Mouse (Mus musculus): Measurements from ENCODE around the gene Nprl2.

Nprl2 gene

DNA sequence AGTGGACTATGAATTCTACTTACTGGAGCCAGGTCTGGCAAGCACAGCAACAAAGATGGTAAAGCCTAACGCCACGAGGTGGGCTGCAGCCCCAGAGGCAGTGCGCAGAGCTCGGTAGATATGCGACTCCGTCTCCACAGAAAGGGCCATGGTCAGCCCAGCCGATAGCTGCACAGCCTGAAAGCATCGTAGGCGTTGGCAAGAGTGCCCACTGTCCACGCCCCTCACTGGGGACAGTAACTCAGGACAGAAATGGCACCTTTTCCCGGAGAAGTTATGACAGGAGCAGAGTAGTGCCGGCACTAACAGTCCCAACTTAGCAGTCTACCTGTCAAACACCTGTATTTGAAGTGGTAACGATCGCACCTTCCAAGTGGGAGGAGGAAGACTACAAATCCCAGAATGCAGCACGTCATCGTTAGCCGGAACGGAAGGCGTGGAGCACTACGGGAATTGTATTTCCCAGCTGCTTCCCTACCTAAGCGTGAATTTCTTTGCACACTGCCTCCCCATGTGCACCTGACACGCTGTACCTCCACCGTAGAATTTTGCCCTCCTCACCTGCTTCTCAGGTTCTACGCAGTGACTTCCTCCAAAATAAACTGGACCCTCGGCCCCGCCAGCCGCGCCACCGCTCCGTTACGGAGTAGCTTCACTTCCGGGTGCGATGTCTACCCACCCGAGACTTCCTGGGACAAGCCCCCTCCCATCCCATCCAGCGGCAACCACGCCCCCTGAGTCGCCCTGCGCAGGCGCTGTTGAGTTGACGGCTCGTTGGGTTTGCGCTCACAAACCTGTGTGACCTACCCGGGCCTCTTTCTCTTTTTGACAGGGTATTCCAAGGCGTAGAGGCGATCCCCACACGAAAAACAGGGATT lies at the start of gene Nprl2, which contains the start of gene Cyb561d2:
Gene Nprl2 (plus strand): TSS at position 753 of the 878 bp plus-strand sequence.
Gene Cyb561d2 (minus strand): TSS at position 720 of the 878 bp plus-strand sequence.
- in situ Hi-C loops (cut with MboI; ENCODE audit: unreplicated experiment in 2 of 2), result loop anchor here (25.0 kb wide), 2 partner anchors 1379 to 1546 kb away; partner anchors contain the start of genes Ccdc51 (in 1 of the 2), Glyctk (in 1 of the 2), Plxnb1 (in 1 of the 2) and Tma7 (in 1 of the 2)

DNA sequence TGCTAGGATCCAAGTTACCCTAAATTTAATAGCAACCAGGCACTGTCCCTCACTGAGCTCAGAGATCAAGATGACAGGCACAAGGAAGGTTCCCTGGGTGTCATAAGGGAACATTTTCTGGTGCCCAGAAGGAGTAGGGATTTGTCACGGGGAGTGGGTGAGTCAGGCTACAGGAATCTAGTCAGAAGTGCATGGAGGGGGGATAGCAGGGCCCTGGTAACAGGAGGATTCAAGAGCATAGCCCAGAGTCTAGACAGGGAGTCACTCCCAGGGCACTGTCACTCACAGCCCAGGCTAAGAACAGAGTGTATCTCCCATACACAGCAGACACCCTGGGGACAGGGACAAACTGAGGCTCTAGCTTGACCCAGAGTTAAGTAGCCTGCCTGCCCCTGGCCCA lies 48.5 kb upstream of the Nprl2 start:
- in situ Hi-C loops (cut with MboI; ENCODE audit: unreplicated experiment in 2 of 2), result loop anchor here in 1 of 2 experiments (25.0 kb wide), 1 partner anchor 831 kb away; the partner anchor contains the start of gene Grm2

DNA sequence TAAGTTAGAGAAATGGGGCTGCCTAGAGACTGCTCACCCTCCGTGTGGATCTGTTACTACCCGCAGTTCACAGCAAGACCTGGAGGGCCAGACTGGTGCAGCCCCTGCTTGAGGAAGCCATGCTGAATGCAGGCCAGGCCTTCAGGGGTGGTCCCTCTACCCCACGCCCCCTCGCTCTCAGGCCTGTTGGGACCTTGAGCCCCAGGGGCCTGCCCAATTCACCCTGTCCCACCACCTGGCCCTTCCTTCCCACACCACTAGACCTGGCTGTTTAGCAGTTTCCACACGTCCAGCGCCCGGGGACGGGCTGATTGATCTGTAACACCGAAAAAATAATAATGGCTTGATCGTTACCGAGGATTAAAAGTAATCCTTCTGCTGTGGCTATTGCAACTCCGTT lies 47.8 kb upstream of the Nprl2 start:
- in situ Hi-C loops (cut with MboI; ENCODE audit: unreplicated experiment in 2 of 2), result loop anchor here in 1 of 2 experiments (25.0 kb wide), 1 partner anchor 832 kb away; the partner anchor contains the start of gene Grm2

DNA sequence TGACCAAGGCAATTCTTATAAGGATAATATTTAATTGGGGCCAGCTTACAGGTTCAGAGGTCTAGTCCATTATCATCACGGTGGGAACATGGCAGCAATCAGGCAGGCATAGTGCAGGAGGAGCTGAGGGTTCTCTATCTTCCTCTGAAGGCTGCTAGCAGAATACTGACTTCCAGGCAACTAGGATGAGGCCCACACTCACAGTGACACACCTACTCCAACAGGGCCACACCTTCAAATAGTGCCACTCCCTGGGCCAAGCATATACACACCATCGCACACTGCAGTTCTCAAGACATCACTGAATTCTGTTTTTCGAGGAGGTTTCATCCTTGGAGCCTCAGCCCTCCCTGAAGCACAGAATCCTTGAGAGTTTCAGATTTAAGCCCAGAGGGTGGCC lies 45.7 kb upstream of the Nprl2 start:
- in situ Hi-C loops (cut with MboI; ENCODE audit: unreplicated experiment in 2 of 2), result loop anchor here in 1 of 2 experiments (25.0 kb wide), 1 partner anchor 834 kb away; the partner anchor contains the start of gene Grm2

DNA sequence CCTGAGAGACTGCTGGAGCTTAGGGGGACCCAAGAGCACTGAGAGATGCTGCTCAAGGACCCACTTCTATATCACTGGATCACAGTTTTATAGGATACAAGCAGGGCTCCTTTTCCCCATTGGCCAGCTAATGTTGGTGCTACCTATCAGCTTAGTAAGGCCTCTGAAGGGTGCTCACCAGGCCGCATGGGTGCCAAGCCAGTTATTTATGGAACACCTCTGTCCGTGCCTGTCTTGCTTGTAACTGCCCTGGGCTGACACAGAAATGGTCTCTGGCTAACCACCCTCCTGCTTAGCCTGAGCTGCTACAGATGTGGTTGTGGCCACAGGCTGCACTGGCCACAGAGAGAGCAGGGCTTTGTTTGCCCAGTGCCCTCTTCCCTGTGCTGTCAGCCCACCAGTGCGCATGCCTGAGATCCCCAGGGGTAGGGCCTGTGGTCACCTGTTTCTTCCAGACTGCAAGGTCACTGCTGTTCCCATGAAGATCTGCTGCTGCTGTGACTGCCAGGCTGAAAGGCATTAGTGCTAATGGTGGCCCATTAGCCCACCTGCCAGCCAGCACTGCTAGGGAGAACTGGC lies 41.2 kb upstream of the Nprl2 start:
- in situ Hi-C loops (cut with MboI; ENCODE audit: unreplicated experiment in 2 of 2), result loop anchor here (25.0 kb wide), 1 partner anchor 263 kb away; the partner anchor contains the start of gene Dock3 (in 2 of the 2)

DNA sequence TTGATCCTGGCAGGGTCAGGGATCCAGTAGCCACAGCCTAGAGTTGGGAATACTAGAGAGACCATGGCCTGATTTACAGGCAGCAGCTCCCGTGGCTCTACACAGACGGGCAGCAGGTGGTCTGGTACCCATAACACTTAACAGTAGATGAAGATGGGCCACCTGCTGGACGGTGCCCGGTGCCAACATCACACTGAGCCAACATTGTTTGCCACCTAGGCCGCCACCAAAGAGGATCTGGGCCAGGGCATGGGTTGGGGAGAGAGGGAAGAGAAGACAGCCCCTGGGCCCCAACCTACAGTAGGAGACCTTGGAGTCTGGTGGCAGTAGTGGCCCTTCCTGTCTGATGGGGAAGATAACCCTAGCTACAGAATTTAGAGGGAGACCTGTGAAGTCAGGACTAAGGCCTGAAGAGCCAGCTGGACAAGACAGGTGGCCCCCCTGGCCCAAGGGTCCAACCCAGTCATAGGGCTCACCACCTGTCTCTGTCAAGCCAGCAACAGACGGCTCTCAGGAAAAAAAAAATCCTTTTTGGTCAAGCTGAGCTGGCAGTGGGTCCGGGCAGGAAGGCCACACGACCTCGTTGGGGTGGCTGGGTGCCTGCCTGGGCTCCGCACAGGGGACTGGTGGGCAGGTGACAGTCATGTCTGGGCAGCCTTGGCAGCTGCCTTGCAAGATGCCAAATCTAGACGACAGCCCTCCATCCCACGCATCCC lies 39.7 kb upstream of the Nprl2 start:
- in situ Hi-C loops (cut with MboI; ENCODE audit: unreplicated experiment in 2 of 2), result loop anchor here (25.0 kb wide), 1 partner anchor 265 kb away; the partner anchor contains the start of gene Dock3 (in 2 of the 2)

DNA sequence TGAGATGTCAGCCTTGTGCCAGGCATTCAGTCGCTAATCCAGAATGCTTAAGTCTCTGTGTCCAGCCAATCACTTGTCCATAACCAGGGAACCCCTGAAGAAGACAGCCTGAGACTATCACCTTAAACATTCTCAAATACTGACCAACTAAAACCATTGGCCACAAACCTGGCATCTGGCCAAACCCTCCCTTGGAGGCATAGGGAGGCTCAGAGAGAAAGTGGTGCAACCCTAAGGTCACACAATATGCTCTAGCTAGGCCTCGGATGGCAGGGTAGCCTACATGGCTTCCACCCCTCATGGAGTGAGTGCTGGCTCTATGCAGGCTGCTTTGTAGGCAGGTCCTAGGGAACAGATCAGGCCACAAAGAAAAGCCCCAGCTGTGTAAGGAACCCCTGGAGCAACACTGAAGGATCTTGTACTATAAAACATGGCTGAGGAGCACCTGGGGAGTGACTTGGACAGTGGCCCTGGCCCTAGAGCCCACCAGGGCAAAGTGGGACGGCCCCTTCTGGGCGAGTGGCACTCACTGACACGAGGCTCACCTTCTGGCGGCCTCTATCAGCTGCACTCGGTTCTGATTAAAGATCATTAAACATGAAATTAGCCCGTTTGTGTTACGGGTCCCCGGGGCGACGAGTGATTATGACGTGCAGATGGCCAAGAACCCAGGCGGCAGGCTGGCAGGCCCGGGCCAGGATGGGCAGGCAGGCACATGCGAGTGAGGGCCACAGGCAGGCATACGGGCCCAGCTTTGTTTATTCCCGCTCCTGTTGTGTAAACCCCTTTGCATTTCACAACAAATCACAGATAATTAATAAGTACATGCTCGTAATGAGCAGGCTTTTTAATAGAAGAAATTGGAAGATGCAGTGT lies 37.1 kb upstream of the Nprl2 start:
- in situ Hi-C loops (cut with MboI; ENCODE audit: unreplicated experiment in 2 of 2), result loop anchor here (25.0 kb wide), 1 partner anchor 268 kb away; the partner anchor contains the start of gene Dock3 (in 2 of the 2)

DNA sequence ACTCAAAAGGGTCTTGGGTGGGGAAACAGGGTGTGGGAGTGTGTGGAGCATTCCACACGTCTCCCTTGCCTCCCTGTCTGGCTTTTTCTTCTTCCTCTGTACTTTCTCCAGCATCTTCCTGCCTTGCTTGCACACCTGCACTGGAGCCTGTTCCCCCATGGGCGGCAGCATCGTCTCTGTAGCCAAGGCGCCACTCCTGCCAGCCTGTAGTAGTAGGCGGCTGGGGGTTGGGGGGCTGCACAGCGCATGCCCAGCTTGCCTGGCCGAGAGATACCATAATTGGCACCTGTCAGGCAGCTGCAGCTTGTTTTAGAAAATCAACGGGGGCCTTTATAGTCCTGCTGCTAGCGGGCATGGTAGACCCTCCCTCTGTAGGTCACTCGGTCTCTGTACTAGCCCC lies 33.8 kb upstream of the Nprl2 start:
- in situ Hi-C loops (cut with MboI; ENCODE audit: unreplicated experiment in 2 of 2), result loop anchor here (25.0 kb wide), 1 partner anchor 271 kb away; the partner anchor contains the start of gene Dock3 (in 2 of the 2)

DNA sequence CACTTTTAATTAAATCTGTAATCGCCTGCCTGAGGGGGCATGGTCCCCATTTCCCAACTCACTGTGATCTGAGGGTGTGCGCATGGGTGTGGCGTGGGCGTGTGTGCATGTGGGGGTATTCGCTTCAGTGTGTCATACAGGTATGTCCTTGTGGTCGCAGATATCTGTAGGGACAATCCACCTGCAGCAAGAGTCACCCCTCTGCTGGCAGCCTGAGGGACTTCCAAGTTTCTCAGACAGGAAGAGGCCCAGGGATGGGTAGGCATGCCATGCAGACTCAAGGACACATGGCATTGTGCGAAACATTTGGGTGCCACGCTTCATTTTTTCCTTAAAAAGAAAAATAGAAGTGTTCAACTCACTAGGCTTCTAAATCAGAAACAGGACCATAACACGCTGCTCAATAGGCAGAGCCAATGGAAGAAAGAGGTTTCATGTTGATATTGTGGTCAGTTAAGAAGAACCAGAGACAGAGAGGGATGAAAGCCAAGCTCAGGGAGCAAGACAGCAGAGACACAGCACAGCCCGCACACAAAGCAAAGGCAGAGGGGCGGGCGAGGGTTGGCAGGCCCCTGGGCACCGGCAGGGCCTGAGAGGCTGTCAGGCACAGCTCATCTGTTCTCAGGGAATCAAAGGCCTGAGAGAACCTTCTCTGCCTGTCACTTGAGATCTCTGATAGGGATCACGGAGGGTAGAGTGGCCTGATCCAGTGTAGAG lies 31.5 kb upstream of the Nprl2 start:
- in situ Hi-C loops (cut with MboI; ENCODE audit: unreplicated experiment in 2 of 2), result loop anchor here (5.0 to 25.0 kb wide), 5 partner anchors 143 to 608 kb away; partner anchors contain the start of gene Dock3 (in 2 of the 2)

DNA sequence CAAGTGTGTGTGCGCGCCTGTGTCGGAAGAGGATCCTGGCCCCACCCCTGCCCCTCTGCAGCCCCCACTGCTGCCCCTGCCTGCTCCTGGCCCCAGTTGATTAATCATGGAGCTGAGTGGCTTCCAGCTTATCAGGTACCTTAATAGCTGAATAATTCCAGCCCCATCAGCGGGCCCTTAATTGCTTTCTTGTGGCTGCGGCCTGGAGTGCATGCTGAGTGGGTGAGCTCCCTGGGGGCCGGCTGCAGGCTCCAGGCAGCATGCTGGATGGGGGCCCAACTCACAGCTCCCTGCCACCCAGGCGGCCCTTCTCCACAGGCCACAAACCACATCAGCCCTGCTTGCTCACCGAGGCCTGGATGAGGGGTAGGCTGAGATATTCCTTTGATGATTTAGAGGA lies 30.6 kb upstream of the Nprl2 start:
- in situ Hi-C loops (cut with MboI; ENCODE audit: unreplicated experiment in 2 of 2), result loop anchor here (5.0 to 25.0 kb wide), 5 partner anchors 144 to 609 kb away; partner anchors contain the start of gene Dock3 (in 2 of the 2)

DNA sequence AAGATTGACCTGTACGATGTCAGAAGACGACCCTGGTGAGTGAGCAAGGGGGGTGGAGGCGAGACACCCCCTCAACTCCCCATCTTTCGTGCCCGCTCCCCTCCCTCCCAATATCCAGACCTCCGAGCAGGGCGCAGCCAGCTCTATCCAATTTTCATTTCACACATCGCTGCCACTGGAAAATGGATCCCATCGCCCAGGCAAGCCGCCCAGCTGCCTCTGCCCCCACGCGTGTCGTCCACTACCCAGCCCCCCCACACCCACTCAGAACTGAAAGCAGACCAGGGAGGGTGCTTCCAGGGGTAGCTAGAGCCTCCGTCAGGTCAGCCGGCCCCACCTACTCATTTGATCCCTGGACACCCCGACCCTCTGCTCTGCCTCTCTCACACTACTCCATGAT lies 29.7 kb upstream of the Nprl2 start:
- in situ Hi-C loops (cut with MboI; ENCODE audit: unreplicated experiment in 2 of 2), result loop anchor here (5.0 to 25.0 kb wide), 5 partner anchors 145 to 610 kb away; partner anchors contain the start of gene Dock3 (in 2 of the 2)

DNA sequence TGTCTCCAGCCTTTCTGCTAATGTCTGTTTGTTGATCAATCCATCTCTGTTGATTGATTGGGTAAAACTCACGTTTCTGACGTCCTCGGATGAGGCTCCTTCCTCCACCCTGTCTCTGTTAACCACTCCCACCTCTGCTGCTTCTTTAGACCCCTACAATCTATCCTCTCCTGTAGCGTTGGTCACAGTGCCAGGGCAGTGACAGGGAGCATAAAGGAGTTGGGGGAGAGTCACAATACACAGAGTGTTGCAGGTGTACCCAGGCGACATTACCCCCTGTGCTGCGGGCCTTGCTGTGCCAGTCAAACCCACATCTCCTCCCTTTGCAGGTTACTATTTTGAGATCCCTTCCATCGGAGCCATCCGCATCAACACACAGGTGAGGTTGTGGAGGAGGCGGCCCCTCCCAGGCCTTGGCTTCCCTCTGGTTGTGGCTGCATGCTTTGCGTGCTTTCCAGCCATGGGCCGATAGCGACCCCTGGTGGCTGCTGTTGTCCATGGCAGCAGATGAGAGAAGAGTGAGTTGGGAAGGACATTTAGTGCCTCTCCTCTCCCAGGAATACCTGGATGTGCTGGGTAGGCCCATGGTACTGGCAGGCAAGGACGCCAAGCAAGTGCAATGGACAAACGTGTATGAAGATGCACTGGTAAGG lies 27.6 kb upstream of the Nprl2 start:
- in situ Hi-C loops (cut with MboI; ENCODE audit: unreplicated experiment in 2 of 2), result loop anchor here (5.0 to 25.0 kb wide), 5 partner anchors 147 to 612 kb away; partner anchors contain the start of gene Dock3 (in 2 of the 2)

DNA sequence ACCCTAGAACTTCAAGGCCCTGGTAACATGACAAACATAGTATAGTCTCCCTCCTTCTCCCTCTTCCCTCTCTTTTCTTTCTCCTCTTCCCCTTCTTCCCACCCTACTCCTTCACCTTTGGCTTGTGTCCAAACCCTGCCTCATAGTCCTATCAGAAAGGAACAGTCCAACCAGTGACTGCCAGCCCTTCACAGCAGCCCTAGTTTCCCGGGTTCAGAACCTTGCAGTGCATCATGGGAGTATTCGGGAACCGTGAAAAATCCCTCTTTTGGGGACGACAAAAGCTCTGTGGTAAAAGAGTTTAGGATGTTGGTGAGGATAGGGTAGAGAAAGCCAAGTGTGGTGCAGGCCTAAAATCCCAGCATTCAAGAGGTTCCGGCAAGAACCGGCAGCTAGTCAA lies 21.7 kb upstream of the Nprl2 start:
- in situ Hi-C loops (cut with MboI; ENCODE audit: unreplicated experiment in 2 of 2), result loop anchor here (10.0 to 25.0 kb wide), 2 partner anchors 283 to 846 kb away; partner anchors contain the start of gene Dock3 (in 2 of the 2)

DNA sequence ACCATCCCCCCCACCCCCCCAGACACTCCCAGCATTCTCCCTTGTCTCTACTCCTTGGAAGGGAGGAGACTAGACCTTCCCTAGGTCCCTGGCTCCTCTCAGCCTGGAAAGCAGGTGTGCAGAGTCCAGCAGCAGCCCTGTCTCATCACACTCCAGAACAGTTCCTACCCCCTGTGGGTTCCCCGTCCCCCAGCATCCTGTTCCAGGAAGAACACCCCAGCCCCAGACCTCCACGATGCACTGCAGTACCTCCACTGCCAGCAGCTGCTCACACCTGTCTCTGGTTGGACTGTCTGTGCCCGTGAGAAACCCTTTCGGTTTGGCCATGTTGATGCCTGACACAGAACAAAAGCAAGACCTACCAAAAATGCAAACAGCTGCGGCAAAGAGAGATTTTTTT lies 20.8 kb upstream of the Nprl2 start:
- in situ Hi-C loops (cut with MboI; ENCODE audit: unreplicated experiment in 2 of 2), result loop anchor here (10.0 to 25.0 kb wide), 2 partner anchors 284 to 846 kb away; partner anchors contain the start of gene Dock3 (in 2 of the 2)

DNA sequence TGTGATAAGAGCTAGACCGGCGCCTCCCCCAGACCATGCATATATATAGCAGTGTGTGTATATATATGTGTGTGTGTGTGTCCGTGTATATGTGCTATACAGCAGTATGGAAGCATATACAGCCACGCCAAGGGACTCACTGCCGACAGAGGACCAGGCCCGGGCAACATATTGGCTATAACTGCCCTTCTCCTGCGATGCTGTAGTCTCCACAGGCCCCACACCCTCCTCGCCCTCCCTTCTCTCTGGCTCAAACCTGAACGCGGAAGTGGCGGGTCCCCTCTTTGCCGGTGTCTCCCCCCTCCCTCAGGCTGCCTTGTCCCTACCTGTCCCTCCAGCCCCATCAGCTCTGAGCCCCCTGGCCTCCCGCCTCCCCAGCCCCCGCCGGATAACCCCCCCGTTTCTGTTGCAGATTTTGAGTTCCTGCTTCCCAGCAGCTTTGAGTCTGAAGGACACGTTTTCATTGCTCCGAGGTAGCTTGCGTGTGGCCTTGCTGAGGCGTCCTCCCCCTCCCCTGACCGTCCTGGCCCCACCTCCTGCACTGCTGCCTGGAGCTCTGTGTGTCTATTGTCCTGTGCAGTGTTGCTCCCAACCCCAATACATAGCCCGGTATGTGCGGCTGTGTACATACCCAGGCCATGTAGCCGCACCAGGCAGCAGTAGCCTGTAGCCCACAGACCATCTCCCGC lies 20.2 kb upstream of the Nprl2 start:
- in situ Hi-C loops (cut with MboI; ENCODE audit: unreplicated experiment in 2 of 2), result loop anchor here (10.0 to 25.0 kb wide), 2 partner anchors 285 to 847 kb away; partner anchors contain the start of gene Dock3 (in 2 of the 2)

DNA sequence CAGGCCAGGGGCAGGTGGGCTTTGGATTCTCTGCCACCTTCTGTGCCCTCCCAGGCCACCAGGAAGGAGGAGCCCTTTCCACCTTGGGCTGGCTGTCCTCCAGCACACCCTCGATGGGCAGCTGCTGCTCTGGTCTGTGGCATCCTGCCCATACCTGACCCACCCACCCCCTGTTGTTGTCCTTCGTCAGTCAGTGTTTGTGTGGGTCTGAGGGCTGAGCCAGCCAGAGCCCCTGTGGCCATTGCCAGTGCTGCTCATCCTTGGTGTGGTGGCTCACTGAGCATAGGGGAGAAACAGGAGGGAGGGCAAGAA lies 19.7 kb upstream of the Nprl2 start:
- in situ Hi-C loops (cut with MboI; ENCODE audit: unreplicated experiment in 2 of 2), result loop anchor here (10.0 to 25.0 kb wide), 2 partner anchors 285 to 848 kb away; partner anchors contain the start of gene Dock3 (in 2 of the 2)

All from v-Abl transformed pro-B cells (cell line).